8 mouse cellular contexts compared by ENCODE assay signal in the genomic region with DNA sequence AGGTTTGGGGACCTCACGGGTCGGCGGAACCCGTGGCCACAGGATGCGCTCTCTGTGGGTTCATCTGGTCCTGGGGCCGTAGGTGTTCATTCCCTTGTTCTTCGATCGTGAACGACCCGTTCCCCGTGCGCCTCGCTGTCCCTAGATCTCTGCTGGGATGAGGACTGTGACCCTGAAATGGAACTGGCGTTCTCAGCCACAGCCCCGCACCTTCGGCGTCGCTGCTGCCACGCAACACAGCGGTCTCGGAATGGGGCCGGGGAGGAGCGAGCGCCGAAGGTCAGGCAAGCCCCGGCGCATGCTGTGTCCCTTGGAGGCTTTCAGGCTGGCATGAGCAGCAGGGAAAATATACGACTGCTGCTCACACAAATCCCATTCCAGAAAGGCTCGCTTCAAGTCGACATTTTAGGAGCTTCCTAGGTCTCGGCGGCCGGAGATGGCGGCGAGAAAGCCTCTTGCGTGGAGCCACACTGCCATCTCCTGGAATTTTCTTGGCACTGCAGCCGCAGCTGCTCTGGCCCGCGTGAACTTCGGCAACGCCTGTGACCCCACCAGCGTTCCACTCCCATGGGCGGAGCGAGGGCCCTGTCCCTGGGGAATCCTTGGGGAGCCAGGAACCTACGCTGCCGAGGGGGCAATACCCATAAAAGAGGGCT. TPM values are rescaled to one million over a fixed set of nuclear protein-coding genes. Genes with fewer than 3 reads are reported as not detected.
DNase-seq lines count a peak whose midpoint lies in the region; ATAC-seq and TF ChIP-seq lines count a peak whose summit lies in the region.

Hoxa7 (minus strand) TSS at position 518 of the 656 bp plus-strand sequence.

- DNase-seq in 3134 (ENCODE audit: extremely low read depth, insufficient read length, low spot score): peak; percentile 83
- DNase-seq in adrenal gland, postnatal 25 days: peak; percentile 87
- DNase-seq in heart, adult 18-20 months: peak; percentile 84 to 90
- peak; percentile 97 for DNase-seq in kidney, adult 2 months
- peak; percentile 71 for DNase-seq in limb, embryonic 11.5 days (ENCODE audit: low spot score)

- peak within 1 kb of the TSS; percentile 86 for H3K4me2 ChIP-seq in embryonic facial prominence, embryonic 13.5 days
- peak within 1 kb of the TSS; percentile 89 for H3K4me2 ChIP-seq in limb, embryonic 11.5 days (ENCODE audit: low read depth, severe bottlenecking)
- H3K4me2 ChIP-seq in midbrain, embryonic 13.5 days (replicated peaks): peak within 1 kb of the TSS; percentile 67

- H3K4me1 ChIP-seq in embryonic facial prominence, embryonic 13.5 days: peaks cover 21% of the 10 kb centered on the region
- 0 out of 2 replicates have a peak, but pooled peaks cover 4% of the 10 kb centered on the region for H3K4me1 ChIP-seq in kidney, adult 2 months (ENCODE audit: control insufficient read depth, insufficient read depth, low read length)
- H3K4me1 ChIP-seq in limb, embryonic 11.5 days (ENCODE audit: control insufficient read depth, insufficient read depth, low read length): peaks cover 25% of the 10 kb centered on the region
- peaks cover 13% of the 10 kb centered on the region for H3K4me1 ChIP-seq in midbrain, embryonic 13.5 days (replicated peaks)
- H3K4me1 ChIP-seq in small intestine, adult 2 months (ENCODE audit: control insufficient read depth, insufficient read depth, insufficient read length, low read length): peaks cover 11% of the 10 kb centered on the region

- TF ChIP-seq POLR2A in kidney, adult 2 months (IDR thresholded peaks at IDR 0.05; ENCODE audit: low read depth, low read length): no peak
- TF ChIP-seq POLR2A in small intestine, adult 2 months (IDR thresholded peaks at IDR 0.05; ENCODE audit: low read depth, low read length): no peak

- peaks cover 100% of the 10 kb centered on the region for H3K27me3 ChIP-seq in embryonic facial prominence, embryonic 13.5 days
- H3K27me3 ChIP-seq in kidney, adult 2 months (replicated peaks; ENCODE audit: control insufficient read depth, insufficient read depth, low read length): no peaks in the 10 kb centered on the region
- H3K27me3 ChIP-seq in limb, embryonic 11.5 days (ENCODE audit: control insufficient read depth, insufficient read depth, low read length): no peaks in the 10 kb centered on the region
- peaks cover 100% of the 10 kb centered on the region for H3K27me3 ChIP-seq in midbrain, embryonic 13.5 days
- H3K27me3 ChIP-seq in small intestine, adult 2 months (ENCODE audit: control insufficient read depth, insufficient read depth, low read length): peaks cover 85% of the 10 kb centered on the region

- no peaks in the 10 kb centered on the region for H3K36me3 ChIP-seq in embryonic facial prominence, embryonic 13.5 days
- no peaks in the 10 kb centered on the region; the same call in 1 of the 2 replicates for H3K36me3 ChIP-seq in kidney, adult 2 months (ENCODE audit: control insufficient read depth, insufficient read depth, low read length)
- H3K36me3 ChIP-seq in limb, embryonic 11.5 days (ENCODE audit: control insufficient read depth, insufficient read depth, low read length): no peaks in the 10 kb centered on the region
- H3K36me3 ChIP-seq in midbrain, embryonic 13.5 days: no peaks in the 10 kb centered on the region
- H3K36me3 ChIP-seq in small intestine, adult 2 months (ENCODE audit: control insufficient read depth, insufficient read depth, low read length): no peaks in the 10 kb centered on the region

- 1% methylated on average over 46 of the region's 46 CpGs for WGBS in embryonic facial prominence, embryonic 13.5 days
- WGBS in kidney, adult 2 months: under 1% methylated on average over 46 of the region's 46 CpGs
- under 1% methylated on average over 46 of the region's 46 CpGs for WGBS in limb, embryonic 11.5 days
- WGBS in midbrain, embryonic 13.5 days: 1% methylated on average over 46 of the region's 46 CpGs
- WGBS in small intestine, adult 2 months: 2% methylated on average over 46 of the region's 46 CpGs

- peak within 1 kb of the TSS; percentile 67 for H3K9ac ChIP-seq in embryonic facial prominence, embryonic 13.5 days
- peak within 1 kb of the TSS; percentile 98 for H3K9ac ChIP-seq in limb, embryonic 11.5 days (ENCODE audit: low read length)
- H3K9ac ChIP-seq in midbrain, embryonic 13.5 days (replicated peaks): peak within 1 kb of the TSS; percentile 59; the same call in 1 of the 2 replicates

- ATAC-seq in embryonic facial prominence, embryonic 13.5 days (ENCODE audit: insufficient number of reproducible peaks, insufficient read depth, low FRiP score, low TSS enrichment, low read depth): no peak
- peak; percentile 53 for ATAC-seq in limb, embryonic 11.5 days (ENCODE audit: insufficient number of reproducible peaks, low FRiP score, low TSS enrichment, low read depth)
- peak; percentile 76 for ATAC-seq in midbrain, embryonic 13.5 days

- TF ChIP-seq CTCF in kidney, adult 2 months (conservative IDR thresholded peaks at IDR 0.05; ENCODE audit: insufficient read depth, insufficient read length, low read depth, low read length): peak; percentile 95
- TF ChIP-seq CTCF in small intestine, adult 2 months (IDR thresholded peaks at IDR 0.05; ENCODE audit: extremely low read depth, insufficient read length, insufficient replicate concordance, low read depth, low read length): peak; percentile 99

- no peak within 1 kb of the TSS for H3K27ac ChIP-seq in embryonic facial prominence, embryonic 13.5 days
- peak within 1 kb of the TSS; percentile 98 for H3K27ac ChIP-seq in kidney, adult 2 months (ENCODE audit: insufficient read depth, low read depth, low read length)
- peak within 1 kb of the TSS; percentile 98 for H3K27ac ChIP-seq in limb, embryonic 11.5 days (replicated peaks; ENCODE audit: low read depth, low read length)
- H3K27ac ChIP-seq in midbrain, embryonic 13.5 days: no peak within 1 kb of the TSS
- H3K27ac ChIP-seq in small intestine, adult 2 months (ENCODE audit: insufficient read depth, low read depth, low read length): no peak within 1 kb of the TSS

- peak within 1 kb of the TSS; percentile 54 for H3K4me3 ChIP-seq in embryonic facial prominence, embryonic 13.5 days
- H3K4me3 ChIP-seq in kidney, adult 2 months (ENCODE audit: insufficient read depth, low read depth, low read length): peak within 1 kb of the TSS; percentile 91
- peak within 1 kb of the TSS; percentile 87 for H3K4me3 ChIP-seq in limb, embryonic 11.5 days (ENCODE audit: low read depth, low read length)
- peak within 1 kb of the TSS; percentile 44 for H3K4me3 ChIP-seq in midbrain, embryonic 13.5 days (replicated peaks)
- peak within 1 kb of the TSS; percentile 69 for H3K4me3 ChIP-seq in small intestine, adult 2 months (ENCODE audit: low read depth, low read length)

- H3K9me3 ChIP-seq in embryonic facial prominence, embryonic 13.5 days: no peaks in the 10 kb centered on the region
- no peaks in the 10 kb centered on the region for H3K9me3 ChIP-seq in limb, embryonic 11.5 days (ENCODE audit: control insufficient read depth, low read length)
- no peaks in the 10 kb centered on the region for H3K9me3 ChIP-seq in midbrain, embryonic 13.5 days

RNA-seq across cellular contexts. Expression of gene Hoxa7, which starts in this region (rescaled TPM):
- total RNA-seq in adrenal gland, postnatal 25 days (2021): 12.9 and 18.3 TPM in 2 replicates
- not detected in 2 replicates for polyA plus RNA-seq in embryonic facial prominence, embryonic 13.5 days (2015; fragmentation: Nextera tagmentation; extraction: Ambion mirVana)
- under 1 TPM in 1 of 2 experiments, not detected in 1; 0.59 TPM for total RNA-seq in heart, adult 18-20 months (2021)
- polyA plus RNA-seq in kidney, adult 2 months (2012; rRNA removed): 44.1 and 45.9 TPM in 2 replicates
- polyA plus RNA-seq in limb, embryonic 11.5 days (2014; fragmentation: Nextera tagmentation; extraction: Ambion mirVana): 14.7 and 16.2 TPM in 2 replicates
- polyA plus RNA-seq in midbrain, embryonic 13.5 days (2015; fragmentation: Nextera tagmentation; extraction: Ambion mirVana): not detected in 2 replicates
- 0.04 and 2.5 TPM in 2 replicates for polyA plus RNA-seq in small intestine, adult 2 months (2012; rRNA removed)

Comparison
In these comparisons a context has a peak if more than half of its experiments do, and no peak if none do; other contexts are left out.
1. Peak in DNase-seq in heart, adult 18-20 months; RNA of the gene not detected or under 1 TPM.
2. Peak in ATAC-seq, H3K4me3 ChIP-seq, H3K9ac ChIP-seq and H3K4me2 ChIP-seq in midbrain, embryonic 13.5 days; RNA of the gene not detected or under 1 TPM.
3. H3K27ac ChIP-seq: peak in kidney, adult 2 months (single experiment) and limb, embryonic 11.5 days (single experiment); none in embryonic facial prominence, embryonic 13.5 days (single experiment), midbrain, embryonic 13.5 days (single experiment) and small intestine, adult 2 months (single experiment).
4. Peak in every context shown above with its lines, with median percentiles within 50 percentile points of each other: DNase-seq, H3K4me2 ChIP-seq, H3K4me3 ChIP-seq and H3K9ac ChIP-seq.